Mouse (Mus musculus) Muller cell, postnatal 12 days (primary cell): ENCODE measurements at regions not wholly inside any gene's neighbourhood (a gene's known extent, or its start where the extent isn't known, plus 50 kb on each side); places are given as distances from the start of the nearest gene placed in this dataset.

Source experiments
- DNase-seq: peaks from one replicate; pipeline ENCODE4 v3.0.0-alpha.2; 2015; ENCODE audit errors: inconsistent ontology term

- DNase-seq: no peak
These were observed 102.3 kb upstream of the Runx1 start for GRCm38 (mm10) chr16:92928201-92928600.

DNA sequence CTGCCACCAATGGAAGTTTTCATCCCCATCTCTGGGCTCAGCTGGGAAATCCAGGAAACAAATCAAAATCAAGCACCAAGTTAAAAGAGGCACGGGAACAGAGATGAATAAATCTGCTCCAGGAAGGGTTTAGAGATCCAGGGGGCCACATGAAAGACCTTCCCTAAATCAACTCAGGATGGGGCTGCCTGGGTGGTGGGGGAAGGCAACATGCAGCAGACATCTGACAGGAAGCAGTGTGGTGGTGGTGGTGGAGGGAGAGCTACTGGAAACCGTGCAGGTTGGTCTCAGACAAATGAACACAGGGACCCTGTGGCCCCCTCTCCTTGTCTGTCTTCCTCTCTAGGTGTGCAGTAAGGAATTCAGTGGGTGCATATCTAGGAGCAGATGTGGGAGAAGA lies 101.7 kb upstream of the Runx1 start:
- no peak for DNase-seq

DNA sequence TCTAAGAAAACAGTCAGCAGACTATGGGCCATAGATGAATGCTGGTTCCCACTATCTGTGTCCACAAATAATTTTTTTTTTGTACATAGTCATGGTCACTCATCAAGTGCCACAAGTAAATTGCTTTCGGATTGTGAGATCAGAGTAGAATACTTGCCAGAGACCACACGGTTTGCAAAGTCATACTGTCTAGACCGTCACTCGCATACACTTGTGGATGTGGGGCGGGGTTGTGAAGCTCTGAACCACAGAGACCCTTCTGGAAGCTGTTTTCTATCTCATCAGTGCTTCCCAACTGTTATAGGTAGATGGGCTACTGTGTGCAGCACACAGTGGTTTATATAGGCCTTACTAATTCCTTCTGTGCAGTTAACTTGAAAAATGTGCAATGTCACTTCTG lies 100.9 kb upstream of the Runx1 start:
- no peak for DNase-seq

- DNase-seq: no peak
These were observed 95.0 kb upstream of the Runx1 start for GRCm38 (mm10) chr16:92920947-92921346.

DNA sequence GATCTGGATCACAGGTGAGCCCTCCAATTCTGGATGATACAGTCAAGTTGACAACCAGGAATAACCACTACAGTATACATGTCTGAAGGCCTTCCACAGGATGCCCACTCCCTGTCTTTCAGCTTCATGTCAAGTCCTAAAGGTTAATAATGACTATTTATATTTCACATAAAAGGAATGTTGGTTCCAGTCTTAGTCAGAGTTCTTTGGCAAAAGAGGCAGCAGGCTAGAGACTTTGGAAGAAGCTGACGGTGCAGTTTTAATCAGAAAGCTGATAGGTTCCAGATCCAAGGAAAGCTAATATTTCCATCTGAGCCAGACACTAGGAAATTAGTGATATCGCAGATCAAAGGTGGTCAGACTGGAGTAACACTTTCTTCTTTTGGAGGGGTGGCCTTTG lies 91.4 kb upstream of the Runx1 start:
- no peak for DNase-seq

GRCm38 (mm10) chr16:92915651-92916050 lies 89.7 kb upstream of the Runx1 start:
- DNase-seq: peak; percentile 82

- no peak for DNase-seq
These were observed 80.9 kb upstream of the Runx1 start for GRCm38 (mm10) chr16:92906873-92907272.

- no peak for DNase-seq
These were observed 79.7 kb upstream of the Runx1 start for GRCm38 (mm10) chr16:92905626-92906025.

DNA sequence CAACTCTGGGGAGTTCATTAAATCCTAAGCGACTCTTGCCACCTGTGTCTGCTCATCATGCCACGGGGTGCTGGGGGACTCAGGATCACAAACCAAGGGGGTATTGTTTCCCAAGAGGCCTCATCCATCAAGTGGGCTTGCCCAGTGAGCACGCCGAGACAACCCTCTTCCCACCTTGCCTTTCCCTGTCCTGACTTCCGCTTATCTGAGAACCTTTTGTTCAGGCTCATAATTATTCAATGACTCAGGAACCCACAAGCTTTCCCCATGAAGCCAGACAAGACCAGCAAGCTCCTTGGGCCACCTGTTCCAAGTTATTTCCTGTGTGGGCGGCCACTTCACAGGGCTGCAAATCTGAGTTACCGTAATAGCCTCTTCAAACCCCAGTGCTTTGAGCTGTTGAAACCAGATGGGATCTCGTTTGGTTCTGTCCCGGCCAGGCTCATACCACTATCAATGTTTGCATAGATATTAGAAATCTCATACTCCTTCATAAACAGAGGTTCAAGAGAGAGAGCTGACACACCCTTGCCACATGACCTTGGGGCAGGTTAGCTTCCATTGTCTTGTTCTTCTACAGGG lies 78.0 kb upstream of the Runx1 start:
- peak; percentile 96 for DNase-seq

- no peak for DNase-seq
These were observed 77.5 kb upstream of the Runx1 start for GRCm38 (mm10) chr16:92903486-92903885.

DNA sequence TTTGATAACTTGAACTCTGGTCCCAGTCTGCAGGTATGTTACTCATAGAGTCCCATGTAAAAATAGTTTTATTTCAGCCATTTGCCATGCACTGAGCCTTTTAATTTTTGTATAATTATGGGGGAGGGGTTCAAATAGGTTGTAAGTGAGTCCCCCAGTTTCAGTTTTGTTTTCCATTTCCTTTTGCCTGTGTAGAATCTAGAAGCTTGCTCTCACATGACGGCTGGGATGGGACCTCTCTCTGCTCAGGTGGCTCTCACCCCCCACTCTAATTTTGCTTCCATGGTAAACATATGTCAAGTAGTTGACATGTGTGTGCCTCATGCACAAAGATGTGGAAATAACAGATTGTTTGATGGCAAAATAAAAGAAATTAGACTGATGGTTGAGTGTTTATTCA lies 73.8 kb upstream of the Runx1 start:
- no peak for DNase-seq

DNA sequence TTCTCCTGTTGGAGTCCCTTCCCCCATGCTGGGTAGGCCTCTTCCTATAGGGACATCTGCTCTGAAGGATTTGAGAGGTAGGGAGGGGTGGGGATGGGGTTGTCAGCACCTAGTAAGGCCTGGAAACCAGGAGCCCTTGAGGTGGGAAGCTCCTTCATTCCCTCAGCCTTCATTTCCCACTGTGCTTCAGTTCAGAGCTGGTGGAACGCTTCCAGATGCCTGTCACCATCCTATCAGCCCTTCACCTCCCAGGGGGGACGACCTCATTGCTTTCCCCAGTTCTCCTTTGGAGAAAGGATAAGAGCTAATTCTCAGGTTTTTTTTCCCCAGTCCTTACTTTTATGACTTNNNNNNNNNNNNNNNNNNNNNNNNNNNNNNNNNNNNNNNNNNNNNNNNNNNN lies 65.8 kb upstream of the Runx1 start:
- DNase-seq: no peak

DNA sequence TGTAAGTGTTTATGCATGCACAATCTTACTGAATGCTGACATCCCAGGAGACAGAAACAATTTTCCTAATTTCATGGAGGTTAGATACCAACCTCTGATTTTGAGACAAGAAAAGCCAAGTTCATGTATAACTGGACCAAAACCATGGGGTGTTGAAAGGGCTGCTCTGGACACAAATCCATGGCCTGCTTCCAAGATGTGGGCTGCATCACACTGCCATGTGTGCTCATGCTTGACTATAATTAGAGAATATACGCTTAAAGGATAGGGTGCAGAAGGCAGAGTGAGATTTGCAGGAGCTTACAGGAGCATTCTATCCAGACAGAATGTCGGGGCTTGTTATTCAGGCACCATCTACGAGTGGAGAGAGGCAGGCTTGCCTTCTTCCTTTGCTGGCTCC lies 64.8 kb upstream of the Runx1 start:
- DNase-seq: no peak

- DNase-seq: no peak
These were observed 63.6 kb upstream of the Runx1 start for GRCm38 (mm10) chr16:92889537-92889936.

DNA sequence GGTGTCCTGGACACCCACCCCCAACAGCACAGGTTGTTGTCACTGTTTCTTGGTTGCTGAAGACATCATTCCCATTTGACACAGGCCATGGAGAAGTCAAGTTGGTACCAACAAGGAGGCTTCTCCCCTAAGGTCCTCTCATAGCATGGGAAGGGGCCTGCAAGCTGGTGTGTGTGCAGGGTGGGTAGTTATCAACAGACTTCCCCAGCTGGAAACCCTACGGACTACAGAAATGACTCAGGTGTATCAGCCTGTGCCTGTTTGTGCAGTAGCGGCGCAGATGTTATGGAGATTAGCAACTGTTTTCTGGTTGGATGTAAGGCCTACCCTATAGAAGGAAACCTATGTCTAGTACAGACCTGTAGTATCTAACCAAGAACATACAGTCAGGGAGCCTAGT lies 60.3 kb upstream of the Runx1 start:
- no peak for DNase-seq

DNA sequence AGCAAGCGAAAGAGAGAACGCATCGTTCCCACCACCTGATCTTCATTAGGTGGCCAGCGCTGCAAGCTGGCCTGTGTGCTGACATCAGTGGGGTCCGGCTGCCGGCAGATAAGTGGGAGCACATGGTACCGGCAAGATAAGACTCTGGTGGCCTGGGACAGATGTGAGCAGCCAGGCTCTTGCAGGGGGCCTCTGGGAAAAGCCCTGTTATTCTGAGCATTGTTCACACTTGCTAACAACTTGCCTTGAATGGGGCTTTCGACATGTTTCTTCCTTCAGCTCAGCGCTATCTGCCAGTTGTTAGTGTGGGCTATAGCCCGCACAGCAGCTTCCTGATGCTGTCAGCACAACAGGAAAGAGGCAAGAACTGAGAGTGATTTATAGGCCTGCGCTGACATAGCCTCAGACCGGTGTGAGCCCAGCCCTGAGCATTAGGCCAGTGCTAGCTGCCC lies 57.9 kb upstream of the Runx1 start:
- no peak for DNase-seq

- no peak for DNase-seq
These were observed 54.6 kb upstream of the Runx1 start for GRCm38 (mm10) chr16:92880356-92881043.

GRCm38 (mm10) chr16:92878081-92878480 lies 52.1 kb upstream of the Runx1 start:
- DNase-seq: no peak
